Mouse (Mus musculus) frontal cortex, postnatal 36 days (tissue): Measurements from ENCODE around the gene Gm8720.
"Not testable (repeated sequence)": the region's sequence is repeated elsewhere in the genome, so short reads cannot be mapped to it uniquely, and the experiment has no call there.

ENCODE experiments used
- DNase-seq, 2 experiments: peaks; one replicate each; pipeline ENCODE4 v3.0.0; 2022; ENCODE audit warnings: low spot score in 2 of 2

Gene Gm8720

GRCm38 (mm10) chr7:23067356-23067755, at the start of gene Gm8720:
Gene Gm8720, minus strand, starts transcription at chr7:23067456.
- DNase-seq = not testable (repeated sequence)

GRCm38 (mm10) chr7:23055240-23055639, 12.0 kb downstream of the Gm8720 start, which contains the start of gene Vmn1r163:
Gene Vmn1r163, plus strand, starts transcription at chr7:23055540.
- DNase-seq = not testable (repeated sequence)

GRCm38 (mm10) chr7:23019823-23020222, 47.4 kb downstream of the Gm8720 start, which contains the start of gene Gm4216:
Gene Gm4216, minus strand, starts transcription at chr7:23019923.
- not testable (repeated sequence) for DNase-seq
